8 mouse cellular contexts compared by ENCODE assay signal in the genomic region with DNA sequence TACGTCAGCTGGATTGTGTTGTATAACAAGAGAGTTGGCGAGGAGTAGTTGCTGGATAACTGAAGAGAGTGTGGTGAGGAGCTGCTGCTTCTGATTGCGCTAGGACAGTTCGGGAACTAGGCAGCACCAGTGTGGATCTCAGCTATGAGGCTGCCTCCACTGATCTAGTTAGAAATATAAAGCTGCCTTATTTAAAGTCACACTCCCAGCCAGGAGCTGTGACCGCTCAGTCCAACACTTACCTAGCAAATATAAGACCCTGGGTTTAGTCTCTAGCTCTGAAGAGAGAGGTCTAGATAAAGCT. TPM values are rescaled to one million over a fixed set of nuclear protein-coding genes. Genes with fewer than 3 reads are reported as not detected.
DNase-seq lines count a peak whose midpoint lies in the region; ATAC-seq and TF ChIP-seq lines count a peak whose summit lies in the region.
"Had no signal": no experiment of that assay in that cellular context is flagged by ENCODE, and none has a peak within 500 bp of the region (broad histone marks: within the 10 kb centered on the region; RNA-seq: fewer than 3 reads in every experiment).

No protein-coding gene starts in this region.

- 0 out of 2 replicates have a peak, but pooled peaks cover 5% of the 10 kb centered on the region for H3K4me1 ChIP-seq in kidney, postnatal 0 days (replicated peaks; ENCODE audit: insufficient read depth, low read length)
- peaks cover 11% of the 10 kb centered on the region; the same call in 1 of the 2 replicates for H3K4me1 ChIP-seq in kidney, embryonic 16.5 days (ENCODE audit: insufficient read depth, low read length)
- H3K4me1 ChIP-seq in forebrain, embryonic 14.5 days (ENCODE audit: control insufficient read depth, insufficient read depth, low read length): no peaks in the 10 kb centered on the region
- H3K4me1 ChIP-seq in hindbrain, embryonic 10.5 days (replicated peaks): peaks cover 16% of the 10 kb centered on the region
- H3K4me1 ChIP-seq in midbrain, embryonic 15.5 days: peaks cover 3% of the 10 kb centered on the region; the same call in 1 of the 2 replicates

- H3K4me2 ChIP-seq in kidney, postnatal 0 days (ENCODE audit: low read length): 0 out of 2 replicates have a peak overlapping the region, but pooled peaks have one; percentile 10
- no peak overlapping the region for H3K4me2 ChIP-seq in kidney, embryonic 16.5 days (replicated peaks; ENCODE audit: low read depth, low read length)
- H3K4me2 ChIP-seq in forebrain, embryonic 14.5 days (ENCODE audit: low read length): no peak overlapping the region
- no peak overlapping the region for H3K4me2 ChIP-seq in midbrain, embryonic 15.5 days

- no peak; the same call in 1 of the 2 replicates for ATAC-seq in kidney, postnatal 0 days (replicated peaks; ENCODE audit: low FRiP score, low read depth)
- no peak; the same call in 1 of the 2 replicates for ATAC-seq in kidney, embryonic 16.5 days (ENCODE audit: low FRiP score, low TSS enrichment)
- ATAC-seq in forebrain, embryonic 14.5 days: peak; percentile 55
- ATAC-seq in midbrain, embryonic 15.5 days (replicated peaks): peak; percentile 44

- no peaks in the 10 kb centered on the region for H3K9me3 ChIP-seq in kidney, postnatal 0 days (replicated peaks; ENCODE audit: low read length)
- H3K9me3 ChIP-seq in kidney, embryonic 16.5 days (ENCODE audit: low read length): no peaks in the 10 kb centered on the region
- no peaks in the 10 kb centered on the region for H3K9me3 ChIP-seq in forebrain, embryonic 14.5 days (replicated peaks; ENCODE audit: control insufficient read depth, low read length)
- H3K9me3 ChIP-seq in hindbrain, embryonic 10.5 days: no peaks in the 10 kb centered on the region
- no peaks in the 10 kb centered on the region for H3K9me3 ChIP-seq in midbrain, embryonic 15.5 days
- H3K9me3 ChIP-seq: liver, embryonic 15.5 days had no signal

- no peak for DNase-seq in kidney, postnatal 0 days (ENCODE audit: low spot score)
- no peak for DNase-seq in forebrain, embryonic 14.5 days (ENCODE audit: low spot score)
- no peak for DNase-seq in hindbrain, embryonic 10.5 days (ENCODE audit: low spot score)
- no peak for DNase-seq in cerebellum, adult 8-10 months
- DNase-seq in Muller cell, postnatal 12 days (ENCODE audit: inconsistent ontology term): no peak

- H3K4me3 ChIP-seq in kidney, postnatal 0 days (replicated peaks; ENCODE audit: low read depth, low read length): no peak overlapping the region
- H3K4me3 ChIP-seq in kidney, embryonic 16.5 days (ENCODE audit: low read length): no peak overlapping the region
- no peak overlapping the region for H3K4me3 ChIP-seq in forebrain, embryonic 14.5 days (ENCODE audit: low read depth, low read length)
- no peak overlapping the region for H3K4me3 ChIP-seq in hindbrain, embryonic 10.5 days
- no peak overlapping the region for H3K4me3 ChIP-seq in midbrain, embryonic 15.5 days
- H3K4me3 ChIP-seq: liver, embryonic 15.5 days had no signal

- no peak overlapping the region for H3K9ac ChIP-seq in kidney, postnatal 0 days (ENCODE audit: low read depth, low read length)
- H3K9ac ChIP-seq in kidney, embryonic 16.5 days (replicated peaks; ENCODE audit: low read length): no peak overlapping the region
- H3K9ac ChIP-seq in forebrain, embryonic 14.5 days (ENCODE audit: low read length): no peak overlapping the region
- H3K9ac ChIP-seq in midbrain, embryonic 15.5 days: no peak overlapping the region

- no peaks in the 10 kb centered on the region for H3K36me3 ChIP-seq in kidney, postnatal 0 days (ENCODE audit: insufficient read depth, low read length)
- peaks cover 3% of the 10 kb centered on the region; the same call in 1 of the 2 replicates for H3K36me3 ChIP-seq in kidney, embryonic 16.5 days (ENCODE audit: insufficient read depth, low read length)
- no peaks in the 10 kb centered on the region for H3K36me3 ChIP-seq in forebrain, embryonic 14.5 days (ENCODE audit: control insufficient read depth, insufficient read depth, low read length)
- H3K36me3 ChIP-seq in hindbrain, embryonic 10.5 days: peaks cover 12% of the 10 kb centered on the region
- H3K36me3 ChIP-seq in midbrain, embryonic 15.5 days (replicated peaks): no peaks in the 10 kb centered on the region

- no peak overlapping the region for H3K27ac ChIP-seq in kidney, postnatal 0 days
- H3K27ac ChIP-seq in kidney, embryonic 16.5 days (ENCODE audit: low read length): no peak overlapping the region
- no peak overlapping the region for H3K27ac ChIP-seq in forebrain, embryonic 14.5 days (ENCODE audit: low read depth, low read length)
- H3K27ac ChIP-seq in hindbrain, embryonic 10.5 days: peak overlapping the region; percentile 67
- H3K27ac ChIP-seq in midbrain, embryonic 15.5 days: peak overlapping the region; percentile 16; the same call in 1 of the 2 replicates

- 68% methylated on average over 5 of the region's 5 CpGs for WGBS in kidney, postnatal 0 days
- 80% methylated on average over 5 of the region's 5 CpGs for WGBS in kidney, embryonic 16.5 days
- 76% methylated on average over 5 of the region's 5 CpGs for WGBS in forebrain, embryonic 14.5 days
- 88% methylated on average over 5 of the region's 5 CpGs for WGBS in hindbrain, embryonic 10.5 days
- 68% methylated on average over 5 of the region's 5 CpGs for WGBS in midbrain, embryonic 15.5 days

- no peaks in the 10 kb centered on the region for H3K27me3 ChIP-seq in kidney, postnatal 0 days (ENCODE audit: insufficient read depth, low read length)
- H3K27me3 ChIP-seq in kidney, embryonic 16.5 days (ENCODE audit: insufficient read depth, low read length): no peaks in the 10 kb centered on the region
- no peaks in the 10 kb centered on the region for H3K27me3 ChIP-seq in forebrain, embryonic 14.5 days (replicated peaks; ENCODE audit: control insufficient read depth, insufficient read depth, low read length)
- no peaks in the 10 kb centered on the region for H3K27me3 ChIP-seq in hindbrain, embryonic 10.5 days (ENCODE audit: insufficient read depth, poor library complexity, severe bottlenecking)
- H3K27me3 ChIP-seq in midbrain, embryonic 15.5 days (replicated peaks): no peaks in the 10 kb centered on the region
- H3K27me3 ChIP-seq: liver, embryonic 15.5 days had no signal

- TF ChIP-seq CTCF in kidney, postnatal 0 days (IDR thresholded peaks at IDR 0.05; ENCODE audit: low read depth): no peak

RNA-seq across cellular contexts. Expression of a gene that starts 10.5 kb away (rescaled TPM):
- 6.0 and 7.1 TPM in 2 replicates for polyA plus RNA-seq in kidney, postnatal 0 days (2015; fragmentation: Nextera tagmentation; extraction: Ambion mirVana)
- polyA plus RNA-seq in kidney, embryonic 16.5 days (2015; fragmentation: Nextera tagmentation; extraction: Ambion mirVana): 7.2 and 7.9 TPM in 2 replicates
- polyA plus RNA-seq in forebrain, embryonic 14.5 days (2014; fragmentation: Nextera tagmentation; extraction: Ambion mirVana): 15.6 and 20.8 TPM in 2 replicates
- polyA plus RNA-seq in hindbrain, embryonic 10.5 days (2016; fragmentation: Nextera tagmentation; extraction: Ambion mirVana): 11.5 and 12.5 TPM in 2 replicates
- polyA plus RNA-seq in midbrain, embryonic 15.5 days (2015; fragmentation: Nextera tagmentation; extraction: Ambion mirVana): 30.9 and 31.7 TPM in 2 replicates

Comparison
In these comparisons a context has a peak if more than half of its experiments do, and no peak if none do; other contexts are left out.
1. ATAC-seq: peak in forebrain, embryonic 14.5 days (single experiment) and midbrain, embryonic 15.5 days (single experiment); none in kidney, postnatal 0 days (single experiment) and kidney, embryonic 16.5 days (single experiment).
2. H3K27ac ChIP-seq: peak in hindbrain, embryonic 10.5 days (single experiment) and midbrain, embryonic 15.5 days (single experiment); none in kidney, postnatal 0 days (single experiment), kidney, embryonic 16.5 days (single experiment) and forebrain, embryonic 14.5 days (single experiment).